Comparison of ENCODE assay signal across 8 mouse cellular contexts in the genomic region with DNA sequence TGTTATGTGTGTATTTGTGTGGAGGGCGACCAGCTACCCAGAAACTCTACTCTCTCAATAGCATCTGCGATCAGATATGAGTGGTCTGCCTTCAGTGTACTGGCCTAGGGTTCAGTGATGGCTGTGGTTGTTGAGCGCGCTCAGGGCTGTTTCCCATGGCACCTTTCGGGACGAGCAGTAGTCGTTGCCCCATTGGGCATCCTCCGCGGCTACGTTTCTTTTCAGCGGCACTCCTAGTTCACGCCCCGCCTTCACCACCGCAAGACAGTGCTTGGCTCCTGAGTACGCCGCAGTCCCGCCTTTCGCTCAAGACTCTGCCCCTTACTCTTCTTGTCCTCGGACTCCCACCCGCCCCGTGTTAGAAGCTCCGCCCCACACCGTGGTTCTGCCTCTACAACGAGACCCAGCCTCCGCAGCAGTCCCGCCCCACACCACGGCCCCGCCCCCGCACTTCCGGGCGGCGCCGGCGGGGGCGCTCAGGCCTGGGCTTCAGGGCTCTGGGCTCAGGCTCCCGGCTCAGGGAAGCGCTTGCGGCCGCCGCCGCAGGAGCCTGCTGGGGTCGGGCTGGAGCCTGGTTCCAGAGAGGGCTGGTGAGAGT. TPM values are rescaled to one million over a fixed set of nuclear protein-coding genes. Genes with fewer than 3 reads are reported as not detected.
A peak's percentile ranks its signal among the peaks of the same experiment; 100 is the strongest.
DNase-seq lines count a peak whose midpoint lies in the region; ATAC-seq lines count a peak whose summit lies in the region.

Gene Axin1 (plus strand): TSS at position 450 of the 598 bp plus-strand sequence.

- H3K9ac ChIP-seq in heart, embryonic 13.5 days: peak within 1 kb of the TSS; percentile 99
- H3K9ac ChIP-seq in liver, embryonic 12.5 days: peak within 1 kb of the TSS; percentile 92
- peak within 1 kb of the TSS; percentile 89 for H3K9ac ChIP-seq in stomach, embryonic 15.5 days

- peak within 1 kb of the TSS; percentile 100 for H3K4me3 ChIP-seq in brown adipose tissue, adult 24 weeks (ENCODE audit: insufficient read depth, low read depth, low read length)
- H3K4me3 ChIP-seq in heart, embryonic 13.5 days: peak within 1 kb of the TSS; percentile 96
- H3K4me3 ChIP-seq in liver, embryonic 12.5 days: peak within 1 kb of the TSS; percentile 92
- peak within 1 kb of the TSS; percentile 83 for H3K4me3 ChIP-seq in stomach, embryonic 15.5 days (replicated peaks)

- no peaks in the 10 kb centered on the region for H3K27me3 ChIP-seq in heart, embryonic 13.5 days (replicated peaks)
- H3K27me3 ChIP-seq in liver, embryonic 12.5 days (replicated peaks): no peaks in the 10 kb centered on the region
- no peaks in the 10 kb centered on the region for H3K27me3 ChIP-seq in stomach, embryonic 15.5 days (replicated peaks)

- H3K4me2 ChIP-seq in heart, embryonic 13.5 days: peak within 1 kb of the TSS; percentile 94
- H3K4me2 ChIP-seq in liver, embryonic 12.5 days: peak within 1 kb of the TSS; percentile 97
- peak within 1 kb of the TSS; percentile 75 for H3K4me2 ChIP-seq in stomach, embryonic 15.5 days

- peak; percentile 92 for ATAC-seq in heart, embryonic 13.5 days (ENCODE audit: extremely low read depth, insufficient number of reproducible peaks, low FRiP score, low TSS enrichment)
- ATAC-seq in liver, embryonic 12.5 days: peak; percentile 96
- peak; percentile 98 for ATAC-seq in stomach, embryonic 15.5 days (ENCODE audit: insufficient read depth, low FRiP score, low read depth)

- peaks cover 11% of the 10 kb centered on the region for H3K36me3 ChIP-seq in heart, embryonic 13.5 days
- peaks cover 15% of the 10 kb centered on the region for H3K36me3 ChIP-seq in liver, embryonic 12.5 days
- H3K36me3 ChIP-seq in stomach, embryonic 15.5 days: peaks cover 5% of the 10 kb centered on the region; the same call in 1 of the 2 replicates

- peak; percentile 99 for DNase-seq in CD4-positive, CD25-positive, alpha-beta regulatory T cell, adult 2 months (ENCODE audit: low read depth, low spot score)
- DNase-seq in fat pad, adult 2 months (ENCODE audit: extremely low read depth, low read depth, low spot score): peak; percentile 54
- peak; percentile 96 for DNase-seq in kidney, postnatal 10 days
- DNase-seq in natural killer cell, adult 2 months (ENCODE audit: low spot score in 2 of 2): peak; percentile 92 to 94

- H3K27ac ChIP-seq in brown adipose tissue, adult 24 weeks (replicated peaks; ENCODE audit: low read depth, low read length): peak within 1 kb of the TSS; percentile 40; the same call in 1 of the 2 replicates
- peak within 1 kb of the TSS; percentile 98 for H3K27ac ChIP-seq in heart, embryonic 13.5 days (replicated peaks)
- peak within 1 kb of the TSS; percentile 92 for H3K27ac ChIP-seq in liver, embryonic 12.5 days
- peak within 1 kb of the TSS; percentile 96 for H3K27ac ChIP-seq in stomach, embryonic 15.5 days

- no peaks in the 10 kb centered on the region for H3K4me1 ChIP-seq in brown adipose tissue, adult 24 weeks (ENCODE audit: control insufficient read depth, insufficient read depth, insufficient read length, low read length)
- peaks cover 38% of the 10 kb centered on the region for H3K4me1 ChIP-seq in heart, embryonic 13.5 days
- peaks cover 41% of the 10 kb centered on the region for H3K4me1 ChIP-seq in liver, embryonic 12.5 days
- H3K4me1 ChIP-seq in stomach, embryonic 15.5 days: peaks cover 13% of the 10 kb centered on the region

- under 1% methylated on average over 42 of the region's 42 CpGs for WGBS in heart, embryonic 13.5 days
- WGBS in liver, embryonic 12.5 days (ENCODE audit: insufficient replicate concordance): under 1% methylated on average over 42 of the region's 42 CpGs
- 1% methylated on average over 42 of the region's 42 CpGs for WGBS in stomach, embryonic 15.5 days

- no peaks in the 10 kb centered on the region for H3K9me3 ChIP-seq in heart, embryonic 13.5 days
- H3K9me3 ChIP-seq in liver, embryonic 12.5 days (replicated peaks): no peaks in the 10 kb centered on the region
- H3K9me3 ChIP-seq in stomach, embryonic 15.5 days: no peaks in the 10 kb centered on the region

RNA-seq across cellular contexts. Expression of gene Axin1, which starts in this region (rescaled TPM):
- polyA plus RNA-seq in brown adipose tissue, adult 24 weeks (2012; ENCODE audit: insufficient read depth, insufficient read length, missing spikeins): 10.5 and 10.9 TPM in 2 replicates
- 4.1 and 4.4 TPM in 2 replicates for polyA plus RNA-seq in heart, embryonic 13.5 days (2015; fragmentation: Nextera tagmentation; extraction: Ambion mirVana)
- 15.2 and 16.4 TPM in 2 replicates for polyA plus RNA-seq in liver, embryonic 12.5 days (2016; fragmentation: Nextera tagmentation; extraction: Ambion mirVana)
- polyA plus RNA-seq in stomach, embryonic 15.5 days (2015; fragmentation: Nextera tagmentation; extraction: Ambion mirVana): 18.3 and 20.5 TPM in 2 replicates

Comparison
In these comparisons a context has a peak if more than half of its experiments do, and no peak if none do; other contexts are left out.
1. Peak in every context shown above with its lines: DNase-seq, ATAC-seq, H3K4me3 ChIP-seq and H3K27ac ChIP-seq.
2. H3K27ac ChIP-seq: peak in every context shown above with its lines; median percentile 98 in heart, embryonic 13.5 days; 96 in stomach, embryonic 15.5 days; 92 in liver, embryonic 12.5 days; 40 in brown adipose tissue, adult 24 weeks.